Mouse (Mus musculus): ENCODE data around the gene Mast4. TPM values are rescaled to one million over a fixed set of nuclear protein-coding genes. Genes with fewer than 3 reads are reported as not detected.

The Mast4 gene
- total and polyA plus RNA-seq, 3 experiments = 8.5 to 33.1 (median 23.6) TPM

DNA sequence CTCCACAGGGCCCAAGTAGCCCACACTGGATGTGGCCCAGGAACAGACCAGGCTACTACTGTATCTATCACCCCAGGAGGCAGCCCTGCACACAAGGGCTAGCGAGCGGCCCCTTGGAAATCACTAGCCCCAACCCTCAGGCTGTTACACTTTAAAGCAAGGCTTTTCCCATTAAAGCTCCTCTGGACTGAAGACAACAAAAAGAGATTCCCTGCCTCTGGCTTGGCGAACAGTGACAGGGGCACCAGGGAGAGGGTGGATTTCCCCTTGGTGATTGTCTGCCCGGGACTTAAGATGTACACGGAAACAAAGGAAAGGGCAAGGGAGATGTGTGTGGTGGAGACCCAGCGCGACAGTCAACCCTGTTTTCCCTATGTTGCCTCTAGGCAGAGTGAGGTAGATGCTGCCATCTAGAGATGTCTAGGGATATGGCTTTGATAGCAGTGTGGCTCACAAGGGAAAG is 213.6 kb downstream of the Mast4 start:
- Histone ChIP-seq H3K4me3 (no peak overlapping the region), H3K4me1 (ENCODE audit: control insufficient read depth, insufficient read depth, low read length) (peaks cover 1% of the 10 kb centered on the region; the same call in 1 of the 2 replicates), H3K27me3 (ENCODE audit: control insufficient read depth, insufficient read depth, low read length) (no peaks in the 10 kb centered on the region), H3K36me3 (ENCODE audit: control insufficient read depth, insufficient read depth, low read length) (no peaks in the 10 kb centered on the region), H3K79me2 (replicated peaks; ENCODE audit: control insufficient read depth, insufficient read depth, low read length) (no peaks in the 10 kb centered on the region), H3K27ac (no peak overlapping the region), H3K9ac (ENCODE audit: low read depth, low read length) (no peak overlapping the region)
- 25% methylated on average over 7 of the region's 7 CpGs for WGBS
- TF ChIP-seq CTCF (IDR thresholded peaks at IDR 0.05) (peak; percentile 77), EP300 (IDR thresholded peaks at IDR 0.05; ENCODE audit: insufficient read depth, low read depth, low read length) (0 out of 2 replicates have a peak, but pooled peaks have one; percentile 13), POLR2A (IDR thresholded peaks at IDR 0.05; ENCODE audit: insufficient read depth, low read depth, low read length) (no peak)
- DNase-seq = peak in 1 of 2 experiments; percentile 18
- intact Hi-C loops (cut with DNase I) = no loop called here

DNA sequence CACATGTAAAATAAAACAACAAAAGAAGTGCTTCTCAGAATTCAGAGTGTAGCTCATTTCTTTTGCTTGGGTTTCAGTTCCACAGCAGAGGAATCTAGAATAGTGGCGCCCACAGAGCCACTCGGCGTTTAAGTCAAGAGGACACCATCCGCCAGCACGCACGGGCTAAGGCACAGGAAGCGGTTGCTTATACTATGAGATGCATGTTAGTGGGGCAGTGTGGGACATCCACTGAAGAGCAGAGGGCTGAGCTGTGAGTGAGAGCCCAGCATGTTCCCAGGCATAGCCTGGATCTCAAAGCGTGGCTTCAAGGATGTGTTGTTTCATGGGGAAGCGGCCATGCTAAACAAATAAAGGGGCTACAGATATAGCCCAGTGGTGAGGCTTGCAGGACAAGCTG is 214.6 kb downstream of the Mast4 start:
- Histone ChIP-seq H3K36me3 (ENCODE audit: control insufficient read depth, insufficient read depth, low read length) (no peaks in the 10 kb centered on the region), H3K79me2 (replicated peaks; ENCODE audit: control insufficient read depth, insufficient read depth, low read length) (no peaks in the 10 kb centered on the region), H3K4me3 (no peak overlapping the region), H3K27ac (no peak overlapping the region), H3K4me1 (ENCODE audit: control insufficient read depth, insufficient read depth, low read length) (peaks cover 1% of the 10 kb centered on the region; the same call in 1 of the 2 replicates), H3K9ac (ENCODE audit: low read depth, low read length) (no peak overlapping the region), H3K27me3 (ENCODE audit: control insufficient read depth, insufficient read depth, low read length) (no peaks in the 10 kb centered on the region)
- intact Hi-C loops (cut with DNase I) = loop anchor here (5.0 kb wide), 1 partner anchor 523 kb away; no protein-coding TSS in a partner anchor
- no peak for DNase-seq
- WGBS = 93% methylated on average over 9 of the region's 9 CpGs
- TF ChIP-seq CTCF (IDR thresholded peaks at IDR 0.05) (no peak), EP300 (IDR thresholded peaks at IDR 0.05; ENCODE audit: insufficient read depth, low read depth, low read length) (no peak), POLR2A (IDR thresholded peaks at IDR 0.05; ENCODE audit: insufficient read depth, low read depth, low read length) (no peak)

DNA sequence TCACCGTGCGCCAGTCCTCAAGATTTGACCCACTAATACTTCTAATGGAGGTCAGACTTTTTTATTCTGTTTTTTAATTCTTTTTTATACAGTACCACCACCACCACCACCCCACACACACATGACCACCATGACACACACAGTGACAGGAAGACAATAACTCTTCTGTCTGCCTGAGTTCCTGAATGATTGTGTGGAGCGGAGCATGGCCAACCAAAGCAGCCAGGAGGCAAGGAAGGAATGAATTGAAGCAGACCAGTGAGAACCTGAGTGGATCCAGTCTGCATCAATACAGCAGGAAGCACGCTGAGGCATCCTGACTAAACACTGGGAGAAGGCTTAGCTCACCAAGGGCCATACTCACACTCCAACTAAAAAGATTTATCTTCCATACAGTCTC is 219.2 kb downstream of the Mast4 start:
- Histone ChIP-seq H3K36me3 (ENCODE audit: control insufficient read depth, insufficient read depth, low read length) (no peaks in the 10 kb centered on the region), H3K79me2 (replicated peaks; ENCODE audit: control insufficient read depth, insufficient read depth, low read length) (no peaks in the 10 kb centered on the region), H3K27ac (no peak overlapping the region), H3K4me1 (ENCODE audit: control insufficient read depth, insufficient read depth, low read length) (no peaks in the 10 kb centered on the region; the same call in 1 of the 2 replicates), H3K4me3 (no peak overlapping the region), H3K27me3 (ENCODE audit: control insufficient read depth, insufficient read depth, low read length) (no peaks in the 10 kb centered on the region), H3K9ac (ENCODE audit: low read depth, low read length) (no peak overlapping the region)
- 89% methylated on average over 4 of the region's 4 CpGs for WGBS
- intact Hi-C loops (cut with DNase I) = loop anchor here (5.0 kb wide), 1 partner anchor 527 kb away; no protein-coding TSS in a partner anchor
- no peak for TF ChIP-seq CTCF (IDR thresholded peaks at IDR 0.05)
- TF ChIP-seq POLR2A (IDR thresholded peaks at IDR 0.05; ENCODE audit: insufficient read depth, low read depth, low read length) = no peak
- no peak for DNase-seq

GRCm38 (mm10) chr13:103114274-103114673 is 220.0 kb downstream of the Mast4 start:
- no peak overlapping the region for H3K27ac ChIP-seq
- intact Hi-C loops (cut with DNase I) = no loop called here
- H3K4me1 ChIP-seq (ENCODE audit: control insufficient read depth, insufficient read depth, low read length) = peaks cover 2% of the 10 kb centered on the region
- H3K4me3 ChIP-seq = no peak overlapping the region
- peak; percentile 32 for TF ChIP-seq CTCF (IDR thresholded peaks at IDR 0.05)
- TF ChIP-seq POLR2A (IDR thresholded peaks at IDR 0.05; ENCODE audit: insufficient read depth, low read depth, low read length) = no peak
- TF ChIP-seq EP300 (IDR thresholded peaks at IDR 0.05; ENCODE audit: insufficient read depth, low read depth, low read length) = 0 out of 2 replicates have a peak, but pooled peaks have one; percentile 46
- H3K27me3 ChIP-seq (ENCODE audit: control insufficient read depth, insufficient read depth, low read length) = no peaks in the 10 kb centered on the region
- no peaks in the 10 kb centered on the region; the same call in 1 of the 2 replicates for H3K36me3 ChIP-seq (ENCODE audit: control insufficient read depth, insufficient read depth, low read length)
- H3K9ac ChIP-seq (ENCODE audit: low read depth, low read length) = no peak overlapping the region
- H3K79me2 ChIP-seq (replicated peaks; ENCODE audit: control insufficient read depth, insufficient read depth, low read length) = no peaks in the 10 kb centered on the region
- 51% methylated on average over 5 of the region's 5 CpGs for WGBS
- DNase-seq = peak; percentile 77 to 81

- whole genome bisulfite sequencing = 11% methylated on average over 10 of the region's 10 CpGs
- Histone ChIP-seq H3K4me3 (peak overlapping the region; percentile 24; the same call in 1 of the 2 replicates), H3K27ac (no peak overlapping the region), H3K4me1 (ENCODE audit: control insufficient read depth, insufficient read depth, low read length) (peaks cover 2% of the 10 kb centered on the region), H3K9ac (ENCODE audit: low read depth, low read length) (no peak overlapping the region), H3K36me3 (ENCODE audit: control insufficient read depth, insufficient read depth, low read length) (no peaks in the 10 kb centered on the region; the same call in 1 of the 2 replicates), H3K79me2 (replicated peaks; ENCODE audit: control insufficient read depth, insufficient read depth, low read length) (peaks cover under 1% of the 10 kb centered on the region; the same call in 1 of the 2 replicates), H3K27me3 (ENCODE audit: control insufficient read depth, insufficient read depth, low read length) (no peaks in the 10 kb centered on the region)
- intact Hi-C loops (cut with DNase I) = loop anchor here (2.0 to 5.0 kb wide), 5 partner anchors 13 to 431 kb away; no protein-coding TSS in a partner anchor
- TF ChIP-seq CTCF (IDR thresholded peaks at IDR 0.05) (peak; percentile 97), EP300 (IDR thresholded peaks at IDR 0.05; ENCODE audit: insufficient read depth, low read depth, low read length) (peak; percentile 80), POLR2A (IDR thresholded peaks at IDR 0.05; ENCODE audit: insufficient read depth, low read depth, low read length) (no peak)
- peak; percentile 59 to 74 for DNase-seq
These were observed 224.4 kb downstream of the Mast4 start for GRCm38 (mm10) chr13:103109872-103110271.

DNA sequence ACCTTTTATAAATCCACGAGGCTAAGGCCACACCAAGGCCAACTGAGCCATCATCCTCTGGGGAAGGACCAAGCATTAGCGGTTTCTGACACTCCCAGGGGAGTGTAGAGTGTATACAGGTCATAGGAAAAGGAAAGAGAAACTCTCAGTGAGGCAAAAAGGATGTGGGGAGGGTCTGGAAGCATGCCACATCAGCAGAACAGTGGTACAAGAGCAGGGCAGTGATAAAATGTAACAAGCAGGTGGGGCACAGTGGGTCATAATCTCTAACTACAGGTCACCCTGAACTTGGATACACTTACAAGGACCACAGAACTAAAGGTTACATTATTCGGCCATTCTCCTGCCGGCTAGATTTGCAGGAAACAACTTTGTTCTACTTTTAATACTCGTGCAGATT is 226.9 kb downstream of the Mast4 start:
- WGBS = 52% methylated on average over 5 of the region's 5 CpGs
- no peak for TF ChIP-seq CTCF (IDR thresholded peaks at IDR 0.05)
- no peak for TF ChIP-seq EP300 (IDR thresholded peaks at IDR 0.05; ENCODE audit: insufficient read depth, low read depth, low read length)
- TF ChIP-seq POLR2A (IDR thresholded peaks at IDR 0.05; ENCODE audit: insufficient read depth, low read depth, low read length) = no peak
- peaks cover 1% of the 10 kb centered on the region; the same call in 1 of the 2 replicates for H3K79me2 ChIP-seq (replicated peaks; ENCODE audit: control insufficient read depth, insufficient read depth, low read length)
- H3K27me3 ChIP-seq (ENCODE audit: control insufficient read depth, insufficient read depth, low read length) = no peaks in the 10 kb centered on the region
- no peak overlapping the region for H3K9ac ChIP-seq (ENCODE audit: low read depth, low read length)
- H3K4me3 ChIP-seq = no peak overlapping the region
- peaks cover 2% of the 10 kb centered on the region for H3K4me1 ChIP-seq (ENCODE audit: control insufficient read depth, insufficient read depth, low read length)
- H3K36me3 ChIP-seq (ENCODE audit: control insufficient read depth, insufficient read depth, low read length) = no peaks in the 10 kb centered on the region; the same call in 1 of the 2 replicates
- DNase-seq = no peak
- no peak overlapping the region for H3K27ac ChIP-seq
- intact Hi-C loops (cut with DNase I) = loop anchor here (5.0 kb wide), 1 partner anchor 295 kb away; no protein-coding TSS in a partner anchor

Data from heart, adult 2 months (tissue).